Comparison of ENCODE assay signal across 8 mouse cellular contexts in the genomic region with DNA sequence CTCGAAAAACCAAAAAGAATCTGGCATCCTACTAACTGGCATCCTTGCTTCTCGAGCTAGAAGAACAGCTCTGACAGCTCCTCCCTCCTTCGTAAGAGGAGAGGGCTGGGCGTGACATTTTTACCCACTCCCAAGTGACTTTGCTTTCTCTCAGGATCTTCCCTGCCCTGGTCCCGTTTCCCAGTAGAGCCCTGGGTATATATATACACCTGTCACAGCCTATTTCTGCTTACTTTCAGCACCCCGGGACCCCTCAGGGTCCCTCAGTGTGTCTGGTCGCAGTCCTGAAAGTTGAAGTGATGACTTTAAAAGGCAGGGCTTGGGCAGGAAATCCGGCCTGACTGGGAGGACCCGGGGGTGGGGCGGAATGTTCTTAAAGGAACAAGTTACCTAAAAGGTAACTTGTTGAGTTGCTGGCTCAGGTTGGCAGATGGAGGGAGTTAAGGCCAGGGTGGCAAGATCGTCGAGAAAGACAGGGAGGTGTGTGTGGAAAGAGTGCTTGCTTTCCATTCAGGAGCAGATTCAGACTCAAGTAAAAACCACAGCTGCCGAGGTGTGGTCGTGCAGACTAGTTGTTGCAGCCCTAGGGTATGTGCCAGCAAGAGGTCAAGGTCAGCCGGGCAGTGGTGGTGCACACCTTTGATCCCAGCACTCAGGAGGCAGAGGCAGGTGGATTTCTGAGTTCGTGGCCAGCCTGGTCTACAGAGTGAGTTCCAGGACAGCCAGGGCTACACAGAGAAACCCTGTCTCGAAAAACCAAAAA. TPM values are rescaled to one million over a fixed set of nuclear protein-coding genes. Genes with fewer than 3 reads are reported as not detected.
DNase-seq lines count a peak whose midpoint lies in the region; ATAC-seq and TF ChIP-seq lines count a peak whose summit lies in the region.

A gene (minus strand): TSS at position 312 of the 763 bp plus-strand sequence.

- 15% methylated on average over 17 of the region's 17 CpGs for WGBS in heart, embryonic 15.5 days
- 8% methylated on average over 17 of the region's 17 CpGs for WGBS in lung, adult 2 months

- H3K36me3 ChIP-seq in heart, embryonic 15.5 days, result no peaks in the 10 kb centered on the region

- TF ChIP-seq CTCF in lung, adult 2 months (IDR thresholded peaks at IDR 0.05; ENCODE audit: insufficient read depth, low read length), result no peak

- H3K9ac ChIP-seq in heart, embryonic 15.5 days, result peak within 1 kb of the TSS; percentile 68

- H3K4me2 ChIP-seq in heart, embryonic 15.5 days, result peak within 1 kb of the TSS; percentile 74

- peak within 1 kb of the TSS; percentile 78 for H3K4me3 ChIP-seq in heart, embryonic 15.5 days
- H3K4me3 ChIP-seq in lung, adult 2 months (replicated peaks; ENCODE audit: extremely low read depth, low read depth, low read length), result peak within 1 kb of the TSS; percentile 80

- H3K27ac ChIP-seq in heart, embryonic 15.5 days, result peak within 1 kb of the TSS; percentile 75

- H3K9me3 ChIP-seq in heart, embryonic 15.5 days (replicated peaks), result no peaks in the 10 kb centered on the region

- peaks cover 11% of the 10 kb centered on the region for H3K4me1 ChIP-seq in heart, embryonic 15.5 days (replicated peaks)
- H3K4me1 ChIP-seq in lung, adult 2 months (ENCODE audit: control insufficient read depth, insufficient read depth, low read length), result peaks cover 4% of the 10 kb centered on the region; the same call in 1 of the 2 replicates

- TF ChIP-seq POLR2A in lung, adult 2 months (IDR thresholded peaks at IDR 0.05; ENCODE audit: borderline replicate concordance, extremely low read depth, low read depth, low read length), result no peak

- H3K27me3 ChIP-seq in heart, embryonic 15.5 days, result no peaks in the 10 kb centered on the region

- peak; percentile 63; the same call in 1 of the 2 replicates for ATAC-seq in heart, embryonic 15.5 days (replicated peaks; ENCODE audit: insufficient number of reproducible peaks, insufficient read depth, low FRiP score, low read depth)
- ATAC-seq in neutrophil, adult 5-6 weeks (ENCODE audit: extremely low read depth, insufficient number of reproducible peaks, low FRiP score, poor library complexity, severe bottlenecking), result peak; percentile 63

- DNase-seq in CD8-positive naive resting alpha-beta T cell, adult 2 months (ENCODE audit: low read depth in 2 of 2, low spot score in 2 of 2), result peak; percentile 56 to 74
- peak; percentile 42 for DNase-seq in brain, embryonic 18.5 days (ENCODE audit: low read depth, low spot score)
- DNase-seq in fibroblast of lung, adult 2 months (ENCODE audit: low read depth), result peak; percentile 61
- peak; percentile 94 to 96 for DNase-seq in kidney, postnatal 25 days
- peak; percentile 81 for DNase-seq in lung, adult 2 months
- peak; percentile 66 for DNase-seq in testis, postnatal 14 days (ENCODE audit: low spot score)

RNA-seq across cellular contexts. Expression of the gene that starts here (rescaled TPM):
- polyA plus RNA-seq in heart, embryonic 15.5 days (2015; fragmentation: Nextera tagmentation; extraction: Ambion mirVana), result 5.5 and 8.1 TPM in 2 replicates
- polyA plus RNA-seq in lung, adult 2 months (2012; rRNA removed), result 14.4 and 18.2 TPM in 2 replicates
- 8.2 and 8.6 TPM in 2 replicates for total RNA-seq in neutrophil, adult 5-6 weeks (2017)

Comparison
In these comparisons a context has a peak if more than half of its experiments do, and no peak if none do; other contexts are left out.
1. Peak in every context shown above with its lines: DNase-seq, ATAC-seq, H3K4me3 ChIP-seq and H3K27ac ChIP-seq.
2. DNase-seq: peak in every context shown above with its lines; median percentile 95 in kidney, postnatal 25 days; 81 in lung, adult 2 months; 66 in testis, postnatal 14 days; 65 in CD8-positive naive resting alpha-beta T cell, adult 2 months; 61 in fibroblast of lung, adult 2 months; 42 in brain, embryonic 18.5 days.